Mouse (Mus musculus) cerebellum, adult 2 months (tissue): ENCODE data around the gene Nit2. TPM values are rescaled to one million over a fixed set of nuclear protein-coding genes. Genes with fewer than 3 reads are reported as not detected.
A peak's percentile ranks its signal among the peaks of the same experiment; 100 is the strongest.

Source experiments
- DNase-seq, 2 experiments: peaks; one replicate each; pipeline ENCODE4 v3.0.0; 2021
- H3K27ac ChIP-seq: fragments of 200-500 bp; 2 replicates; pipeline ENCODE4 v1.5.1; 2012; ENCODE audit warnings: low read length, control low read depth, inconsistent platforms; ENCODE audit not compliant: insufficient read depth
- H3K27me3 ChIP-seq: fragments of 200-500 bp; 2 replicates; pipeline ENCODE4 v1.6.1; 2012; ENCODE audit warnings: inconsistent platforms, mild to moderate bottlenecking, low read length, moderate library complexity; ENCODE audit not compliant: control insufficient read depth, insufficient read depth
- H3K4me1 ChIP-seq: fragments of 200-500 bp; 2 replicates; pipeline ENCODE4 v1.6.1; 2011; ENCODE audit warnings: low read length; ENCODE audit not compliant: control insufficient read depth, insufficient read depth
- H3K4me3 ChIP-seq: fragments of 200-500 bp; replicated peaks from 2 replicates; pipeline ENCODE3; 2011; ENCODE audit warnings: mild to moderate bottlenecking, low read depth, low read length, control low read depth; ENCODE audit not compliant: insufficient read depth
- CTCF ChIP-seq: fragments of 200-500 bp; IDR thresholded peaks from 2 replicates; pipeline ENCODE4 v1.5.1; 2011; ENCODE audit warnings: low read depth, mild to moderate bottlenecking, control low read depth, low read length, moderate library complexity, borderline replicate concordance; ENCODE audit not compliant: insufficient read depth
- POLR2A ChIP-seq: fragments of 200-500 bp; IDR thresholded peaks from 2 replicates; pipeline ENCODE4 v1.6.1; 2011; ENCODE audit warnings: low read length, control low read depth, borderline replicate concordance; ENCODE audit not compliant: insufficient read depth
- WGBS: fragments of 180-500 bp; shearing (Covaris S2); methylation state at CpG from one replicate; pipeline ENCODE4 v1.1.7; 2018; 5-methylcytosine and 5-hydroxymethylcytosine counted together
- polyA plus RNA-seq: library from polyadenylated mRNA; depleted of rRNA; stranded (reverse); fragments of >200 nt; gene quantifications from 2 replicates; pipeline ENCODE4 v1.2.3, GENCODE M21; 2012

Gene Nit2
- polyA plus RNA-seq, 1 experiment: 16.5 TPM

DNA sequence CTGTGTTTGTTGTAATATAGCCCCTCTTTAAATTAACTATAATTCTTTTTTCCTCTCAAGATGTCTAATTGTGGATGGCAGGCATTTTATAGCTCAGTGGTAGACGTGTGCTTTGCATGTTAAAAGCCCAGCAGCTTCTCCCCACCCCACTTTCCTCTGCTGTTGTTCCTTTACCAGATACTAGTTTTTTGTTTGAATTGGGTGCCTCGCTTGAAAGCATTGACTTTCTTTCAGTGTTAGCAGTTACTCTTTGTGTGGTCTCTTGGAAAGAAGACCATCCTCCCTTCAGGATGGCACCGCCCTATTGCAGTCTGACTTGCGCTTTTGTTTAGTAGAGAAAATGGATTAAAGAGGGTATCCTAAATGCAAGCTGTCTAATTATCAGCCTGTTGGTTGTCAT lies 35.6 kb downstream of the Nit2 start:
- 62% methylated on average over 4 of the region's 4 CpGs for WGBS
- no peaks in the 10 kb centered on the region for H3K4me1 ChIP-seq

DNA sequence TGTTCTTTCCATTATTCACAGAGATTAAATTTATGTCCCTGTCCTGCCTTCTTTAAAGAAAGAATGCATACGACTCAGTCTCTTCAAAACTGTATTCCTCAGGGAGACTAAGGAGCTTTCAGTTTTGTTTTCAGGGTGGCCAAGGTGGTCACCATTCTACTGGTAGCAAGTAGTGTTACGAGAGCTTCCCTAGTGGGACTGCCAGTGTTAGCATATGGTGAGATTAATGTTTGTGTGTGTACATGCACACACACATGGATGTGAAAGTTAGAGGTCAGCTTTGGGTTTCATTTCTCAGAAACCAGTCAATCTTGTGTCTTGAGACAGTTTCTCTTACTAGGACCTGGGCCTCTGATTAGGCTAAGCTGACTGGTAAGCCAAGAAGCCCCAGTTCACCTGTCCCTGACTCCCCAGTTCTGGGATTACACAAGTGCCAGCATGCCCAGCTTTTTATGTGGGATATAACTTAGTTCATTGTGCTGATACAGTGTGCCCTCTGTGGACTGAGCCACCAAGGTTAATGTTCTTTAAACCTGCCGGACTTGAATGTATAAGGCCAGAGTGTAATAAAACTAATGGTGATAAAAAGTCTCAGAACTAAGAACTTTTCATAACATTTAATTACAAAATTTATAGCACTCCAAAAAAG lies 36.3 kb downstream of the Nit2 start:
- Histone ChIP-seq H3K27me3 (no peaks in the 10 kb centered on the region), H3K4me1 (peaks cover 2% of the 10 kb centered on the region; the same call in 1 of the 2 replicates), H3K4me3 (no peak overlapping the region), H3K27ac (no peak overlapping the region)
- DNase-seq: no peak
- TF ChIP-seq POLR2A: no peak
- TF ChIP-seq CTCF: no peak
- 81% methylated on average over 3 of the region's 3 CpGs for WGBS

More for the DNA sequence above, 35.6 kb downstream of the Nit2 start:
- H3K27me3 ChIP-seq: no peaks in the 10 kb centered on the region
- H3K4me3 ChIP-seq: no peak overlapping the region
- TF ChIP-seq CTCF: no peak
- TF ChIP-seq POLR2A: no peak
- H3K27ac ChIP-seq: no peak overlapping the region
- no peak for DNase-seq

GRCm38 (mm10) chr16:57127825-57128224 lies 39.3 kb downstream of the Nit2 start:
- TF ChIP-seq POLR2A: no peak
- TF ChIP-seq CTCF: no peak
- 94% methylated on average over 2 of the region's 2 CpGs for WGBS
- no peak overlapping the region for H3K27ac ChIP-seq
- peaks cover 7% of the 10 kb centered on the region for H3K4me1 ChIP-seq
- H3K4me3 ChIP-seq: no peak overlapping the region
- DNase-seq: no peak
- H3K27me3 ChIP-seq: no peaks in the 10 kb centered on the region

DNA sequence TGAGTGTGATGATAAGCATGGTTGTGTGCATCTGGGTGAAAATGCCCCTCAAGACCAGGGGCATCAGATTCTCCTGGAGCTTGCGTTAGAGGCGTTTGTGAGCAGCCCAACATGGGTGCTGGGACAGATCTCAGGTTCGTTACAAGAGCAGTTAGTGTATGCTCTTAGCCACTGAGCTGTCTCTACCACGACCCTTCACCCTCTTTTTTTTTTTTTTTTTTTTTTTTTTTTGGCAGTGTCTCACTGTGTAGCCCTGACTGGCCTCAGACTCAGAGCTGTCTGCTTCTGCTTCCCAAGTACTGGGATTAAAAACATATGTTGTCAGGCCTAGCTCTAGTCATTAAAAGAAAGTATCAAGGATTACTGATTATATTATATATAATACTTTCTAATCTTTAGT lies 40.9 kb downstream of the Nit2 start:
- 57% methylated on average over 4 of the region's 4 CpGs for WGBS
- H3K4me1 ChIP-seq: peaks cover 7% of the 10 kb centered on the region
- no peak for TF ChIP-seq POLR2A
- no peak for TF ChIP-seq CTCF

DNA sequence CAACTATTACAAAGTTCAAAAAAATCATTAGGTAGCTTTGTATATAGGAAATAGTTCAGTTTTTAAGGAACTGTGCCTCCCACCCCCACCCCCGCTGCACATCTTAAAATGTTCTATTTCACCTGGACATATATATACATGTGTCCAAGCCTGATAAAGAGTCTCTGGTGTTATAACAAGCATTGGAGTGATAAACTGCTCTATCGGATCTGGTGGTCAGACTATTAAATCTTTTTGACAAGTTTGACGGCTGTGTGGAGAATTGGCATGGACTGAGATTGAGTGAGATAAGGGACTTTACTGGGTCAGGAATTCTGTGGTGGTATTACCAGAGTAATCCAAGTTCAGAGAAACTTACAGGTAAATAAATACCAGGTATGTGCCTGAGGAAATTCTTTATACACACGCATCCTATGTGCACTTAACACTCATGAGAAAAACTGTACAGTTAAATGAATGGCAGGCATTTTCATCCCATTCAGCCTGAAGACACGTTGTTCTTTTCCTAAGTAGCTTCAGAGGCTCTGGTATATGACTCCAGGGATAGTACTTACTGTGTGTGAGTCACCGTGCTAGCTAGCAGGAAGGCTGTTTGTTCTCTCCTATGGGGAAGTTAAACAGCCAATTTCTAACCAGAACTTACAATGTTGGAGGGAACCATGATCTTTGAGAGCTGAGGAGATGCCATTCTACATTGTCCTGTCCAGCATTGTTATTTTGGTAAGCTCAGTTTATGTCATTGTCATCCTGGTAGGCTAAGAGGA lies 44.3 kb downstream of the Nit2 start:
- 35% methylated on average over 6 of the region's 6 CpGs for WGBS
- Histone ChIP-seq H3K27me3 (no peaks in the 10 kb centered on the region), H3K4me3 (peak overlapping the region; percentile 69), H3K4me1 (peaks cover 7% of the 10 kb centered on the region), H3K27ac (no peak overlapping the region)
- TF ChIP-seq POLR2A: no peak
- no peak for TF ChIP-seq CTCF
- DNase-seq: no peak

More for the DNA sequence above, 40.9 kb downstream of the Nit2 start:
- DNase-seq: no peak
- Histone ChIP-seq H3K27ac (no peak overlapping the region), H3K4me3 (no peak overlapping the region), H3K27me3 (no peaks in the 10 kb centered on the region)

- no peak for DNase-seq
- TF ChIP-seq CTCF (no peak), POLR2A (no peak)
- under 1% methylated on average over 59 of the region's 59 CpGs for WGBS
These were observed 45.2 kb downstream of the Nit2 start for GRCm38 (mm10) chr16:57121816-57122415.

DNA sequence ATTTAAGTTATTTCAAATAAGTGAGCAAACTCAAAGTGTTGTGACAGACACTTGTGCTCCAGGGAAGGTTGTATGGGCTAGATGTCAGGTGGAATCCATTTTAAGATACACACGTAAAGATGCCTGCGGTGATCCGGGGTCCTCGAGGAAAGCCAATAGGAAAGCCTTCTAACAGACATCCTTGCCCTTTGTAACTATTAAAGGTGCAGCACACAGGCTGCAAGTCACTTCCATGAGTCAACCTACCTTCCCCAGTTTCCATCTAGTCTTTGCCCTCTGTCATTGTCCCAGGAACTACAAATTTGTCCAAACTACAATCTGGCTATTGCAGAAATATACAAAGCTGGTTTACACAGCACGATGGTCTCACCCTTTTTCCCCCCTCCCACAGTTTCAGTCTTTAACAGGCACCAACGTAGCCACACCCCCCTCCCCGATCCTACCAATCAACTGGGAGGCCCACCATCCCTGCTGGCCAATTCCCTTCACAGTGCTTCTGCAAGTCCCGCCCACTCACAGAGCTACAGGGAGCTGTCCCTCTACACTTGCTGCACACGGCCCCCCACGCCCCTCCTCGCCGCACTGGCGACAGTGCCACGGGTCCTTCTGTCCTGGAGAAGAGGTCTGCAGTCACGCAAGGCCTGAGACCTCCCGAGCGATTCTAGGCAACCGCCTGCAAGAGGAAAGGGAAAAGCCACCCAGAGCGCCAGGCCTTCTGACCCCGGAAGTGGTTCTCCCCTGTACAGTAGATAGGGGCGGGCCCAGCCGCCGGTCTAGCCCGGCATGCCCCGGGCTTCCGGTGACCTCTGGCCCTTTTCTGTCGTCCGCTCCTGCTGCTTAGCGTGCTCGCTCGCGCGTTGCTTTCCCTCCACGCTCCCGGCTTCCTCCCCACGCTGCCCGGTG lies 46.0 kb downstream of the Nit2 start, which contains the start of gene Tomm70a:
Gene Tomm70a (plus strand): TSS at position 791 of the 903 bp plus-strand sequence.
- WGBS: under 1% methylated on average over 37 of the region's 37 CpGs
- peak; percentile 96 to 97 for DNase-seq
- Histone ChIP-seq H3K27me3 (no peaks in the 10 kb centered on the region), H3K4me1 (peaks cover 5% of the 10 kb centered on the region), H3K27ac (peak within 1 kb of the TSS; percentile 92), H3K4me3 (peak within 1 kb of the TSS; percentile 69)
- TF ChIP-seq CTCF (no peak), POLR2A (peak; percentile 40; the same call in 1 of the 2 replicates)

More at GRCm38 (mm10) chr16:57121816-57122415, 45.2 kb downstream of the Nit2 start:
- no peaks in the 10 kb centered on the region for H3K27me3 ChIP-seq
- peaks cover 7% of the 10 kb centered on the region for H3K4me1 ChIP-seq
- H3K27ac ChIP-seq: peak overlapping the region; percentile 46
- peak overlapping the region; percentile 69 for H3K4me3 ChIP-seq
